Mouse (Mus musculus): ENCODE measurements around the gene Sypl. TPM values are rescaled to one million over a fixed set of nuclear protein-coding genes. Genes with fewer than 3 reads are reported as not detected.

Sypl gene
- polyA plus RNA-seq, 1 experiment from 2014 or later, result 63.0 TPM

DNA sequence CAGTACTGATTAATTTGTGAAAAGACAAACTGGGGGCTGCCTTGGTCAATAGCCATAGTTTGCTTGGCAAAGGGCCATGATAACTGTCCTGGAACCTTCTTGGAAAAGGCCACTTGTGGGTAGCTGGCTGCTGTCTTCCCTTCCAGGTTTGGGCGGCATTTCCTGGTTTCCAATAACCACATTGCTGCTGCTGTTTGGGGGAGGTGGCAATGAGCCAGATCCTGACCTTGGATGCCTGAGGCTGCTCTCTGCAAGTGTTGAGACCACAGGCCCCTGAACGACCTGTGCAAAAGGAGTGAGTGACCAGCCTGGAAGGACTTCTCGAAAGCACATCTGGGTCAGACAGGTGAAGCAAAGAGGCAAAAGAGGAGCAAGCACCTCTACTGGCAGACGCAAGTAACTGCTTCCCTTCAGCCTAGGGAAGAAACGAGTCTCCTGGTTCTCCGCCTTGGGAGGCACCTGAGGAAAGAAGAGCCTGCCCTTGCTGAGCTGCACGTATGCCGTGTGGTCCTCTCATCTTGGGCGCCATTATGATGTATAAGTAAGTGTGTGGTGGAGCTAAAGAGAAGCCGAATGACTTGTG is 74.5 kb downstream of the Sypl start:
- 36% methylated on average over 10 of the region's 10 CpGs for WGBS
- no peak overlapping the region for H3K9ac ChIP-seq (ENCODE audit: low read length)
- H3K4me3 ChIP-seq (ENCODE audit: low read depth, low read length), result no peak overlapping the region
- DNase-seq (ENCODE audit: low spot score), result no peak
- no peaks in the 10 kb centered on the region for H3K36me3 ChIP-seq (ENCODE audit: control insufficient read depth, insufficient read depth, low read length)
- ATAC-seq (ENCODE audit: insufficient number of reproducible peaks, low FRiP score, low TSS enrichment, low read depth), result no peak
- no peaks in the 10 kb centered on the region for H3K27me3 ChIP-seq (ENCODE audit: control insufficient read depth, insufficient read depth, low read length)
- H3K9me3 ChIP-seq (ENCODE audit: control insufficient read depth, low read length), result no peaks in the 10 kb centered on the region
- H3K4me1 ChIP-seq (ENCODE audit: control insufficient read depth, insufficient read depth, low read length), result peaks cover 15% of the 10 kb centered on the region
- H3K4me2 ChIP-seq (ENCODE audit: low read depth, severe bottlenecking), result no peak overlapping the region
- no peak overlapping the region for H3K27ac ChIP-seq (replicated peaks; ENCODE audit: low read depth, low read length)

DNA sequence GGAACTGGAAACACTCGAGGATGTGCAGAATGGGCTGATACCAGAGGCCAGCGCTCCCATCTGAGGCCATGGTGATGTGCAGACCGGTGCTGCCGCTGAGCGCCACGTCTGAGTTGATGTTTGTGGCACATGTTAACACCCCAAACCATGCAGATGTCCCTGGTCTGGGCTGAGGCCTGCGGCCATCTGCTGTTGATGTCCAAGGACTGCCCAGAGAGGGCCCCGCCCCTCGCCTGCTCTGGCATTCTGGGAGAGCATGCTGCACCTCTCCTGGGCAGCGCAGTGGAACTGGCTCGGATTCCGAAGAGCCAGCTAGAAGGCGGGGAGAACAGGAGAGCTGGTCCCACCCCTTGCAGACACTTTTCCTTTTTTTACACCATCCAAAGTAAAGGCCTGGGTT is 75.0 kb downstream of the Sypl start:
- ATAC-seq (ENCODE audit: insufficient number of reproducible peaks, low FRiP score, low TSS enrichment, low read depth) (no peak), DNase-seq (ENCODE audit: low spot score) (no peak)
- Histone ChIP-seq H3K36me3 (ENCODE audit: control insufficient read depth, insufficient read depth, low read length) (no peaks in the 10 kb centered on the region), H3K4me3 (ENCODE audit: low read depth, low read length) (no peak overlapping the region), H3K27ac (replicated peaks; ENCODE audit: low read depth, low read length) (no peak overlapping the region), H3K9me3 (ENCODE audit: control insufficient read depth, low read length) (no peaks in the 10 kb centered on the region), H3K4me2 (ENCODE audit: low read depth, severe bottlenecking) (no peak overlapping the region), H3K9ac (ENCODE audit: low read length) (no peak overlapping the region), H3K4me1 (ENCODE audit: control insufficient read depth, insufficient read depth, low read length) (peaks cover 15% of the 10 kb centered on the region), H3K27me3 (ENCODE audit: control insufficient read depth, insufficient read depth, low read length) (no peaks in the 10 kb centered on the region)
- WGBS, result 42% methylated on average over 13 of the region's 13 CpGs

Other genes with a start within 250 kb of the Sypl start
- 32.7 and 33.0 TPM in 2 replicates for gene Nampt, start 134.3 kb upstream of the Sypl start, polyA plus RNA-seq (2014; fragmentation: Nextera tagmentation; extraction: Ambion mirVana)
- gene Cdhr3, start 139.0 kb downstream of the Sypl start, polyA plus RNA-seq (2014; fragmentation: Nextera tagmentation; extraction: Ambion mirVana), result not detected in 2 replicates
- 18.8 and 19.6 TPM in 2 replicates for gene Atxn7l1, start 193.8 kb downstream of the Sypl start, polyA plus RNA-seq (2014; fragmentation: Nextera tagmentation; extraction: Ambion mirVana)